Mouse (Mus musculus) ovary, adult 18-20 months (tissue): Measurements from ENCODE around the gene Hmox2.
"Not testable (repeated sequence)": the region's sequence is repeated elsewhere in the genome, so short reads cannot be mapped to it uniquely, and the experiment has no call there.

Experiments used
- DNase-seq: peaks from one replicate; pipeline ENCODE4 v3.0.0; 2022; ENCODE audit warnings: low spot score, mixed read lengths

Hmox2 gene

DNA sequence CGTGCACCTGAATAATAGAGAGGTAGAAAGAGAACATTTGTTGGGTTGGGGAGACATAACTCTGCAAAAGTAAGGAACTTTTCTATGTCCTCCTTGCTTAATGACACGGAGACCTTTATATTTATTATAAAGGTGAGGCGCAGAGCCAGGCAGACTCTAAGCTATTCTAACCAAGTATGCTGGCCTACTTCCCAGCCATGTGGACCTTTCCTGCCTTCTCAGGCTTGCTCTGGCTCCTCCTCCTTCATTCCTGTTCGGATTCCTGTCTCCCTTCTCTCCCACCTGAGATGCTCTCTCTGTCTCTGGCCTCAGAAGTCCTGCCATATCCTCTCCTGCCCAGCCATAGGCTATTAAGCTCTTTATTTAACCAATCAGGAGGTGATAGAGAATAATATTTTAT, 895 bp upstream of the Hmox2 start:
- no peak for DNase-seq

- DNase-seq: no peak
Measured at GRCm38 (mm10) chr16:4726528-4727128, 467 bp downstream of the Hmox2 start.

- DNase-seq: no peak
Measured at GRCm38 (mm10) chr16:4727526-4727925, 1.4 kb downstream of the Hmox2 start.

- no peak for DNase-seq
Measured at GRCm38 (mm10) chr16:4727963-4728362, 1.8 kb downstream of the Hmox2 start.

- no peak for DNase-seq
Measured at GRCm38 (mm10) chr16:4730776-4731358, 4.7 kb downstream of the Hmox2 start.

DNA sequence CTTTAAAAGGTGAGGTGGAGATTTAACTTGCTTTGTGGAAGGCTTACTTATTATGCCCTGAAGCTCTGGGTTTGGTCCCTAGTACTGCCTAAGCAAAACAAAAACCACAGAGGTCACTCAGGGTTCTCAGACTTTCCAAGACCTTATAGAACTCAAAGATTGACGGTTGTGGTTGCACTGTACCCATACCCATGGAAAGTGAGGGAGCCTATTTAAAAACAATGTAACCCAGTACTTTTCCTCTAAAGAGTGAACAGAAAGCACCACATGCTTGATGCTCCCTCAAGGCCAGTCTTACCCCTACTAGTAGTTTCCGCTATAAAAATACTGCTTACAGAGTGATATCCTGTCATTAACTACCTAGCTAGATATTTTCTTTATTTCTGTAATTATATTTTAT, 10.1 kb downstream of the Hmox2 start:
- no peak for DNase-seq

DNA sequence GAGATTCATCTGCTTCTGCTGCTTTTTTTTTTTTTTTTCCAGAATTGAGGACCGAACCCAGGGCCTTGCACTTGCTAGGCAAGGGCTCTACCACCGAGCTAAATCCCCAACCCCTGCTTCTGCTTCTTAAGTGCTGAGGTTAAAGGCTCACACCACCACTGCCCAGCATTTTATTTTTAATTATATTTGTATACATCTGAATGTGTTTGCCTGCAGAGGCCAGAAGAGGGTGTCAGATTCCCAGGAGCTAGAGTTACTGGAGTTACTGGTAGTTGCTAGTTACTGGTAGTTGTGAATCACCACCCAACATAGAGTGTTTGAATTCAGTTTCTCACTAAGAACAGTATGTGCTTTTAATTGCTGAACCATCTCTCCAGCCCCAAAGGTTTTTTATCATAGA, 13.8 kb downstream of the Hmox2 start:
- no peak for DNase-seq

DNA sequence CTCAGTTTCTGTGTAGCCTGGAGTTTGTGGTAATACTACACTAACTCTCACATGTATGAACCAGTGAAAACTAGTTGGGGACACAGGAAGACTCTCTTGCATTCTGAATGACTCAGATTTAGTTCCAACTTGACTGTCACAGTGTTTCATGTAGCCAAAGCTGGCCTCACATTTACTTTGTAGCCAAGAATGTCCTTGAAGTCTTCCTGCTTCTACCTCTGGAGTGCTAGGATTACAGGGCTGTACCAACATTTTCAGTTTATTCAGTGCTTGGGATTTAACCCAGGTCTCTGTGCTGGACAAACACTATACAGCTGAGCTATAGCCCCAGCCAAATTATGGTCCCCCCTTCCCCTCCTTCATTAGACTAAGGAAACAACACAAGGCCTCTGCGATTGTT, 16.0 kb downstream of the Hmox2 start:
- no peak for DNase-seq

DNA sequence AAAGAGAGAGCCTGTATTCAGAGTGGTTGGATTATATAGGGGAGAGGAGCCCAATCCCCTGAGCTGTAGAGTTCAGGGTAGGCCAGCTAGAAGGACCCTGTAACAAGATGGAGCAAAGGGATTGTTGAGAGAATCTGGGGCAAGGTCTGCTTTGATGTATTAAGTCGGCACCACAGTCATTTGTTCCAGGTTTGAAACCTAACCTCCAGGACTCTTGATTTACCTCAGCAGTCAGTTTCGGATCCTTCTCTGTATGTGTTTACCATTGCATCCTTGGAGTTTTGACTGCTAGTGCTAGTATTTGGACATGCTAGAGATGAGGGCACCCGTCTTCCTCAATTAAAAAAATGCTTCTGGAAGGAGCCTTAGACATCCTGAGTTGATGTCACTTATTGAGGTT, 26.0 kb downstream of the Hmox2 start:
- DNase-seq: no peak

GRCm38 (mm10) chr16:4754045-4754444, 27.9 kb downstream of the Hmox2 start:
- DNase-seq: no peak

DNA sequence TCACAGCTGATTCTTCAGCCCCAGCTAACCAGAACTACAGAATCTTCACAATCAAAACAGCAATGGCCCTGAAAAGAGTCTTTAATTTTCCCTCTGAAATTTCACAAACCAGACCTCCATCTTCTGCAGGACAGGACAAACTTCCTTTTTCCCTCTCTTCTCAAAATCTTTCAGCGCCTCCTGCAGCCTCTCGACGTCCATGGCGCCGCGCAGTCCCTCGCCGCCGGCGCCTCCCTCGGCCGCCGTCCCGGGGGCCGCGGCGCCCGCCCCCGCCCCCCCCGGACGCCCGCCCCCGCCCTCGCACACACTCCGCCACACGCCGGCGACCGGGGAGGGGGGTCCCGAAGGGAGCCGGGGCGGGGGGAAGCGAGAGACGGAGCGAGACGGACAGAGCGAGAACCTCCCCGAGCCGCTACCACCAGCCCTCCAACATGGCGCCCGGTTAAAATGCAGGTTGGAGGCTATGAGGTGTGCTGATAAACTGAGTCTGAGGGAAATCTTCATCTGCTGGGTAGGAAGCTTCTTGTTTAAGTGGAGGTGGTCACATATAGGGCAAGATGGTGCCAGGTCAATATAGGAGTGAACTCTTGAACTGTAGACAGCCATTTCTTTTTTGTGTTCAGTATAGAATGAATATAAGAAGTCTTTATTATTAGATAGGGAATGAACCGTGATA, 30.6 kb downstream of the Hmox2 start:
- not testable (repeated sequence) for DNase-seq

GRCm38 (mm10) chr16:4762437-4762836, 36.3 kb downstream of the Hmox2 start:
- DNase-seq: no peak

DNA sequence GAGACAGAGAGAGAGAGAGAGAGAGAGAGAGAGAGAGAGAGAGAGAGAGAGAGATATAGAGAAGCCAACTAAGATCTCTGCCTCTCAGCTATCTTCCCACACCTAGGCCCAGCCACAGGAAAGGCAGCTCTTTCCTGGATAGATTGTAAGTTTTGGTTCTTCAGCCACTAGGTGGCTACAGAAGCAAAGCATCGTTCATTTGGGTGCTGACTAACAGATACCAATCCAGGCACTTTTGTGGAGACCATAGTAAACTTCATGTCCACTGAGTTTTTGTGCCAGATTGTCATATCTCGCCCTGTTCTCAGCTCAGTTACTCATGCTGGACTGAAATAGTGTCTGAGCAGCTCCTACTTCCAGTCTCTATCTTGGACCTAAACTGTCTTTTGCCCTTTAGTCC, 37.1 kb downstream of the Hmox2 start:
- peak; percentile 15 for DNase-seq

GRCm38 (mm10) chr16:4765852-4766251, 39.7 kb downstream of the Hmox2 start:
- no peak for DNase-seq

GRCm38 (mm10) chr16:4767012-4767790, 41.0 kb downstream of the Hmox2 start:
- no peak for DNase-seq

- no peak for DNase-seq
Measured at GRCm38 (mm10) chr16:4768719-4769118, 42.6 kb downstream of the Hmox2 start.

GRCm38 (mm10) chr16:4773289-4773970, 47.3 kb downstream of the Hmox2 start:
- peak; percentile 25 for DNase-seq

DNA sequence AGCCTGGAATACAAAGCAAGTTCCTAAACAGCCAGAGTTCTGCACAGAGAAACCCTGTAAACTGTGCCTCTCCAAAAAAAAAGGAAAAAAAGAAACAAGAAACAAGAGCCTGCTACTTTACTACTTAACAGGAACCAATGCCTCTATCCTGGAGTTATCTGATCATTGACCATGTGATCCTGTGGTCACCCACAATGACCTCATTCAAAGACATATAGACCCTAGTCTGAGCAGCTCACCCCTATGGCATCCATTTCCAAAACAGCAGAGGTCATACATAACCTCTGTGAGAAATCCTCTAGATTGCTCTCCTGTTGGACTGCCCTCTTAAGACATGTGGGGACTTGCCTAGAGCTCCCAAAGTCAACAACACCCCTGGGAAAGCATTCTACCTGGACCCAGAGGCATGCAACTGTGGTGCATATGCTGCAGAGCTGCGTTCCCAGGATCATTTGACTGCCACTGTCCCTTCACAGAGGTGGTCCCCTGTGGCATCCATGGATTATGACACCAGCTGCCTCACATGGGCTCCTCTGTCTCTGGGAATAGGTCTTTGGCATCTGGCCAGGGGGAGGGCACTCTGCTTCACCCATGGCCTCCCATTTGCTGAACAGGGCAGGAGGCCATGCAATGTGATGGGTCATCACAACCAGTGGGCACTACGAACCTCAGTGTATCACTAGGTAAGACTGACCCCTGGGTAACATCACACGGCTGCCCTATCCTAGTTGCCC, 51.2 kb downstream of the Hmox2 start:
- DNase-seq: no peak

GRCm38 (mm10) chr16:4777905-4778609, 51.9 kb downstream of the Hmox2 start:
- DNase-seq: no peak

DNA sequence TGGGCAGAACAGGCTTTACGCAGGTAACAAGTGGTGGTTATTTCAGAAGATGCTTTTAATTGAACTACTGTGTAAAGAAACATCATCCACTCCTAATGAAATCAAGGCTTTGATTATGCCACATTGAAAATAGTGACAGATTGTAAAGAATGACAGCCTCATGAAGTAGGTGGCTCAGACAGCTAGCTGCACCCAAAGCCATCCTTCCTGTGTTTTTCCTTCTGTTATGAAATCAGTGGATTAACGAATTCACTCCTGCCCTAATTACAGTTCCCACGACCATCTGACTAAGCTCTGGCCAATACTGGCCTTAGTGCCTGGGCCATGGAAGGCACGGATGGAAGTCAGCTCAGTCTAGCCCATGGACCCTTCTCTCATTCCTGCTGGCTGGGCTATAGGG, 52.8 kb downstream of the Hmox2 start:
- DNase-seq: no peak
